Comparison of ENCODE assay signal across 24 mouse cellular contexts in genomic region chr12:37123763-37124162, GRCm38 (mm10). TPM values are rescaled to one million over a fixed set of nuclear protein-coding genes. Genes with fewer than 3 reads are reported as not detected.
"Had no signal": no experiment of that assay in that cellular context is flagged by ENCODE, and none has a peak within 500 bp of the region (broad histone marks: within the 10 kb centered on the region; RNA-seq: fewer than 3 reads in every experiment).

No protein-coding gene starts in this region.

- H3K27ac ChIP-seq: hindbrain, embryonic 10.5 days; hindbrain, embryonic 12.5 days; hindbrain, embryonic 14.5 days; hindbrain, postnatal 0 days; kidney, embryonic 15.5 days; kidney, postnatal 0 days; layer of hippocampus, adult 2 months; left cerebral cortex, adult 2 months; limb, embryonic 13.5 days; liver, embryonic 13.5 days; liver, embryonic 15.5 days had no signal

- H3K4me3 ChIP-seq: heart, embryonic 12.5 days; hindbrain, embryonic 10.5 days; hindbrain, embryonic 12.5 days; kidney, embryonic 15.5 days; layer of hippocampus, adult 2 months; left cerebral cortex, adult 2 months; limb, embryonic 13.5 days; liver, embryonic 13.5 days; liver, embryonic 15.5 days had no signal

- DNase-seq: gastrocnemius, postnatal 10 days; heart, postnatal 10 days; heart, postnatal 4 days; kidney, adult 11 months; kidney, adult 2 months; kidney, adult 9 months; kidney, postnatal 14 days; kidney, postnatal 4 days; liver; liver, embryonic 13.5 days had no signal

- H3K4me1 ChIP-seq: heart, embryonic 12.5 days; hindbrain, embryonic 10.5 days; hindbrain, embryonic 12.5 days; limb, embryonic 13.5 days; liver, embryonic 13.5 days; liver, embryonic 15.5 days had no signal

- H3K27me3 ChIP-seq: heart, embryonic 12.5 days; hindbrain, embryonic 12.5 days; kidney, embryonic 15.5 days; limb, embryonic 13.5 days; liver, embryonic 13.5 days; liver, embryonic 15.5 days had no signal

- H3K36me3 ChIP-seq: heart, embryonic 12.5 days; hindbrain, embryonic 10.5 days; hindbrain, embryonic 12.5 days; kidney, embryonic 15.5 days; limb, embryonic 13.5 days; liver, embryonic 13.5 days; liver, embryonic 15.5 days had no signal

- H3K9ac ChIP-seq: heart, embryonic 12.5 days; hindbrain, embryonic 12.5 days; hindbrain, embryonic 14.5 days; kidney, embryonic 15.5 days; limb, embryonic 13.5 days; liver, embryonic 13.5 days; liver, embryonic 15.5 days had no signal

- H3K9me3 ChIP-seq: heart, embryonic 12.5 days; hindbrain, embryonic 10.5 days; hindbrain, embryonic 12.5 days; kidney, embryonic 15.5 days; limb, embryonic 13.5 days; liver, embryonic 13.5 days; liver, embryonic 15.5 days had no signal

- ATAC-seq: hindbrain, postnatal 0 days; intestine, embryonic 16.5 days had no signal

RNA-seq across cellular contexts. Expression of gene Meox2, which starts 15.4 kb away (rescaled TPM):
- total RNA-seq: layer of hippocampus, adult 2 months; layer of hippocampus, postnatal 10 days; layer of hippocampus, postnatal 25 days; left cerebral cortex, adult 2 months had no signal
